Mouse (Mus musculus) right cerebral cortex, adult 18-20 months (tissue): ENCODE results near the gene Slc41a2.
A peak's percentile ranks its signal among the peaks of the same experiment; 100 is the strongest.

Source experiments
- DNase-seq: peaks from one replicate; pipeline ENCODE4 v3.0.0; 2022; ENCODE audit warnings: mixed read lengths

Slc41a2 gene

DNA sequence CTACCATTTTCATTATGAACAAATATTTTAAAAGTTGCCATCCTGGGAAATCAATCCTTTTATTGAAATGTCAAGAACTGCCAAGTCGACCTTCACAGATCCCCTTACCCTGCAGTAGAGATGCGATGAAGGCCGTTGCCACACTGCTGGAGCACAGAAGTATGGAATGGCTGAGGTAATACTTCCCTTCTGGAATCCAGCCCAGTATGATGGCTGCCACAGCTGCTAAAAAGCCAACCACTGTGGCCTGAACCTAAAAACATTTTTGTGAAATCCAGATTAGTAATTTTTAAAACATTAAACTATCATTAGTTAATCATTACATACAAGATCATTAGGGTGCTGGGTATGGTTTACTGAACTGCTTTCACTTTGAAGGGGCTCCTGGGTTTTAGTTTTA, 36.6 kb downstream of the Slc41a2 start:
- DNase-seq, result no peak

DNA sequence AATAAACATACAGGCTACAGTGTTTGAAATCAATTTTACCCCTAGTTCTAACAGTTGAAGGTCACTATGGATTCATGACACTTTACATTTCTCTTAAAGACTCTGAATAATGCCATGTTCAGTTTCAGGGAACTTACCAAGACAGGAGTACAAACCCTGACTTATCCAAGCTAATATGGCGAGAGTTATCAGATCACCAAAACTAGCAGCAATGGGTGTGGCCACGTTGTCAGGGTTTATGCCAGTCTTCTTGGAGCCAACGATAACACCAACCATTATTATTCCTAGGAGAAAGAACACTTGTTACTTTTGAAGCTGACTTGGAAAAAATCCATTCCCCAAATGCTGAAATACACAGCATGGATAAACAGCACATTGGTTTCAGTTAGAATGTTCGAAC, 40.7 kb downstream of the Slc41a2 start:
- DNase-seq, result no peak

DNA sequence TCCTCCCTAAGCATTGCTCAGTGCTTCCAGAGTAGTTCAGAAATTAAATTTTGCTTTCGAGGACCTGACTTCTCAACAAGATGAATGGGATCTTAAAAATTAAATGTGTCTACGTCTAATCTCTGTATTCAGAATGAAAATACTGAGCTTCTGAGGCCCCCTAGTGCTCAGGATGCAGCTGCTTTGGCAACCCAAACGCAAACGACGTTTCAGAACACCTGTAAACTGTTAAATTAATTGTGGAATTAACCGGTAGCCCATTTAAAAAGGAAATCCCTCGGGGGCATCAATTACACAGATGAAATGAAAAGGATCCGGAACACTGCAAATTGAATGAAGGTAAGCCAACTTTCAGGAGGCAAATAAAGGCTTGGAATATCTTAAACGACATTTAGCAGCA, 42.9 kb downstream of the Slc41a2 start:
- no peak for DNase-seq

DNA sequence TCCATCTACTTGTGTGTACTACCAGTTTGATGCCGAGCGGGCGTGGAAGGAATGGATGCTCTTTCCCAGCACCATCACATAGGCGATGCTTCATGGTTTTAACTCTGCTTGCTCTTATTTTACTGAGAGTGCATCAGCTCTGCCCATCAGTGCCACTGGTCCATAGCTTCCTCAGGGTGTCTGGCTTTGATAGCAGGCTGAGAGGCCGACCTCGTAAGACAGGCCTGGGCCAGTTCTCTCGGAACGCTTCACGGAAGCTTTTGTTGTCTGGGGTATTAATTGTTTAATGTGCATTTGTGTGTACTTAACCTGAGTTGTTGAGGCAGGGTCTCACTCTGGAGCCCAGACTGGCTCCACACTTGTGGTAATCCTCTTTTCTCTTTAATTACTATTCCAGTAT, 44.3 kb downstream of the Slc41a2 start:
- DNase-seq, result no peak

DNA sequence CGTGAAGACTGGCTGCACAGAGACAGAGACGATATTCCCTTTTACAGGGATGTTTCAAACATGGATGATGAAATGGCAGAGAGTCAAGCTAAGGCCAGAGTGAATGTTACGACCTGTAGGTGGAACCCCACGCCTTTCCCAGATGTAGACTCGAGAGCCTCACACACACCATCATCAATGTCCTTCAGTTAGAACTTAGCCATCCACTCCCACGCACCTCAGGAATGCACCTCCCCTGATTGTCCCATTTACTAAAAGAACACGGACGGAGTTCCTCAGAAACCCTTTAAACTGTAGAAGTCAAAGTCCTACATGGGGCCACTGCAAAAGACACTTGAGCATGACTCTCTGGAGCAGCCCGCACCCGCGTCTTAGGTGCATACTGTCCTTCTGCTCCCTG, 46.0 kb downstream of the Slc41a2 start:
- no peak for DNase-seq

DNA sequence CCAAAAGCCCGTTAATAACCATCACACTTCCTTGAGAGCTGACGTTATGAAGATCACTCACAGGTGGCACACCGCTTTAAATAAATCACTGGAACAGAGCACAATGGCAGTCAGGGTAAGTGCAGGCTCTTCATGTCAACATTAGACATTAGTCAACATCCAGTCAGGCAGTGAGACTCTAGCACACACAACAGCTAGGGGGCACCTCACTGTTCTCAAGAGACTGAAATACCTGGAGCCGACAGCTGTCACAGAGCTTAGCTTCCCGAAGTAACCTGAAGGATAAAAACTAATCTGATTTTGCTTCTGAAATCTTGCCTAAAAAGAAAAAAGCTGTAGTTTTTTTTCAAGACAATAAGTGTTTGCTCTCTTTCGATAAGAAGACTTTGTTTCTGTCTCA, 49.9 kb downstream of the Slc41a2 start:
- DNase-seq, result no peak

DNA sequence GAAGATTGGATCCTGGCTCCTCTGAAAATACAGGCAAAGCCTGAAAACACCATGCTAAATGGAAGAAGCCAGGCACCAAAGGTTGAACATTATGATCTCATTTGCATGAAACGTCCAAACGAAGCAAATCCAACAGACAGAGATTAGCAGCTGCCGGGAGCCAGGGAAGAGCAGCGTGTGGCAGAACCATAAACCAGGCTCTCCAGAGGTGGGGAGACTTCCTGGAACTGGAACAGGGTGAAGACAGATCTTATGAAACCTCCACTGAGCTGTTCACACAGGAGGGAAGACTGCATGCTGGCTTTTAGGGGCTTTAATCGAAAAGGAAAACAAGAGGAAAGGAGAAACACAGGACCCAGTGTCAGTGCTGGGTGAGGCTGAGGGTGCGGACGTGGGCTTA, 51.3 kb downstream of the Slc41a2 start:
- no peak for DNase-seq

DNA sequence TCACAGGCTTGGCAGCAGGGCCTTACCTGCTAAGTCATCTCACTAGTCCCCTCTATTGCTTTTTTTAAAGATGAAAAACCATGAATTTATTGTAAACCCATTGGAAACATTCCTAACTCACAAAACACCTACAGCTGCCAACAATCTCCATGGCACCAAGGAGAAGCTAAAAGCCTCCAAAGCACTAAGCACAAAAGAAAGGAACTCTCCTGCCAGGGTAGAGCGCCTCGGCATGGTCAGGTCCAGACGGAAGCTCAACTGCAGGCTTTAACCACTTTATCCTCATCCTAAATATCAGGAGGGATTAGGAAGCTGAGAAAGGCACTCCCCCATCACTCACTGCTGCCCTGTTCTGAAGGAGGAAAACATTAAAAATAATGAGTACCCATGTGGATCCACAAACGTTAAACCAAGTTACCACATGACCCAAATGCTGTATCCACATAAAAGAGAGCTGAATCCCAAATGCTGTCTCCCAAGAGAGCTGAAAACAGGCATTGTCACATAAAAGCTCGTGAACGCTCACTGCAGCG, 51.9 kb downstream of the Slc41a2 start:
- no peak for DNase-seq

DNA sequence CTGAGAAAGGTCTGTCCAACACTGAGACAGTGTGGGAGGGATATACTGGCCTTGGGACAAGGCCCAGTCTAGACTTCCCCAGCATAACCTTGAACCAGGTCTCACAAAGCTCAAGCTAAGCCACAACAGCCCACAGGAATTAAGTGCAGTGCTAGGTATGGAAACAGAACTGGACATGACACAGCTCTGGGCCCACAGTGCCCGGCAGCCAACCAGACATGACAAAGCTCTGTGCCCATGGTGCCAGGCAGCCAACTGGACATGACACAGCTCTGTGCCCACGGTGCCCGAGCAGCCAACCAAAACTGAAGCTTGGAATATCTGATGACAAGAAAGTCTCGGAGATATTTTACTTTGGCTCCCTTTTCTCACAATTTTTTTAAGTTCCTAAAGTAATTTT, 52.8 kb downstream of the Slc41a2 start:
- DNase-seq, result no peak

DNA sequence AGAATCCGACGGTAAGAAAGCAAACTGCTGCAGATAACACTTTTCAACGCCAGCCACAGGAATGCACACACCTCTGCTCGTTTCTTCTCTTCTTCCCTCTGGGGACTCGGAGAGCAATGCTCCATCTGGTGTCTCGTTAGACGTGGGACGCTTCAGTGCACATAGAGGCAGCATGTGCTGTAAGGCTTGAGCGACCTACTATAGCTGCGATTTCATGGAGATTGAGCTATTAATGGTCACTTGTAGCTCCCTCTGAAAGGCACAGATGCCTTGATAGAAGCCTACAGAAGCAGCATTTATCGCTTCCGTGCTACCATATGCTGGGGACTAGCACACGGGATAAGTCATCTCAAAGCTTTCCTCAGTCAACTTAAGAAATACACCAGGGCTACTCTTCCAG, 71.0 kb downstream of the Slc41a2 start:
- DNase-seq, result peak; percentile 49

DNA sequence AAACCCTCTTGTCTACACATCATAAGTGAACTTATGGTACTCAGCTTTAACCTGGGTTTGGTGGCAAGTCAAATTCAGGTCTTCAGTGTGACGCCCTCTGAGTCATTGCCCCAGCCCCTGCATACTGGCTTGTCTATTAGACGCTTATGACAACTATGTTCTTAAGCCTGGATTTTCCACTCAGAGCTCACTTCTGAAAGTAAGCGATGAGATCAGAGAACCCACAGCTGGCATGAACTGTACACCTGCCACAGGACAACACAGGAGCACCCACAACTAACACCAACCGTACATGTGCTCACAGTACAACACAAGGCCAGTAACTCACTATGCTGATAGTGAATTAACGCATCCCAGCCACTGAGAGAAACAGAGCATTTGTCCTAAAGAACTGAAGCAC, 71.4 kb downstream of the Slc41a2 start:
- no peak for DNase-seq

DNA sequence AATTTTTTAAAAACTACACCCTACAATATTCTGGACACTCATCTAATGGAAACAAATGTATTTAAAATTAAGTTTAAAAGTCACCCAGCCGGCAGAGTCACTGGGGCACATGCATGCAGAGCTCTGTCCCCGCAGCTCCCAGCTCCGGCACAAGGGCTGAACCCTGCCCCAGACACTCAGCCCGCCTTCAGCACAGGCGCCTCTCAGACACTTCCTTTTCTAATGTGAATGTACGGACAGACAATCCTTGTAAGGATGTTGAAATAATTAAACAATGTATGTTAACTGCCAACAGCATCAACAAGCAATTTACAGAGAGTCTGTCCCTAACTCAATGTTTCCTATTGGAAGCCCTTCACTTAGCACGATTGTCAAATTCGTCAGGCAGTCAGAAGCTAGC, 73.0 kb downstream of the Slc41a2 start:
- no peak for DNase-seq

DNA sequence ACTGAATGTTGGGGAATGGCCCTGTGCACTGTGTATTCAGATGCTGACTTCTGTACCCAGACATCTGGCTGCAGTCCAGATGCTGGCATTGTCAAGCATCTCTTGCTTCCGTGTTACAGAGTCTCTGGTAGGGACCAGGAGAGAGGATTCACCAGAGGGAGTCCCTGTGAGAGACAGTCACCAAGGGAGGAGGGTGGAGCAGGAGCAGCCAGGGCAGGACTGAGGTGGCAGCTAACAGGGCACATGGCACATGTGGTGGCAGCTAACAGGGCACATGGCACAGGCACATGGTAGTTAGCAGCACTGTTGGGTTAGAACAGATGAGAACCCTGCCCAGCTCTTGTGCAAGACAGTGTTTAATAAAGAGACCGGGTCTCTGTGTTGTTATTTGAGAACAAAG, 73.6 kb downstream of the Slc41a2 start:
- DNase-seq, result no peak

DNA sequence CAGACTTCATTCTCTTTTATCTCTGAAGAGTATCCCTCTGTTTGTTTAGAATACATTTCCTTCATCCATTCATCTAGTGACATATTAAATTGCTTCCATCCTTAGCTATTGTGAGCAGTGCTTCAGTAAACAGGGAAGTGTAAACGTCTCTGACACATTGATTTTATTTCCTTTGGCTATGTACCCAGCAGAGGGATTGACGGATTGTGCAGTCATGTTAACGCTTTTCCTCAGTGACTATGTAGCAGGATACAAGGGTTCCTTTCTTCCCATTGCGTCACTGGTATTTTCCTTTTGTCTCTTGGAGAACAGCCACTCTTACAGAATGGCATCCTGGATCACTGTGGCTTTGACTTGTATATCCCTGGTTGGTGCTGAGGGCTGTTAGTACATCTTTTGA, 76.4 kb downstream of the Slc41a2 start:
- DNase-seq, result no peak

DNA sequence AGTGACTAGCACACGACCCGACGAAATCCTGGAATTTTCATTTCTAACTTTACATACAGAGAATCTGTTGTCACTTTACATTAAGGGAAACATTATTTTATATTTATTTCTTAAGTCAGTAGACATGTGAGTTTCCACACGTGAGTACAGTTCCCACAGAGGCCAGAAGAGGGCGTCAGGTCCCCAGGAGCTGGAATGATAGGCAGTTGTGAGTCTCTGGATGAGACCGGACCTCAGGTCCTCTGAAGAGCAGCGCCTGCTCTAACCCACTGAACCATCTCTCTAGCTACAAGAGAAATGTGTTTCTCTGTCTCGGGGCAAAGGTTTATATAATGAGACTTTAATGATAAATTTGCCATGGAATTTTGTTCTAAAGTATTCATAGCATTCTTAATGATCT, 86.3 kb downstream of the Slc41a2 start:
- DNase-seq, result no peak

DNA sequence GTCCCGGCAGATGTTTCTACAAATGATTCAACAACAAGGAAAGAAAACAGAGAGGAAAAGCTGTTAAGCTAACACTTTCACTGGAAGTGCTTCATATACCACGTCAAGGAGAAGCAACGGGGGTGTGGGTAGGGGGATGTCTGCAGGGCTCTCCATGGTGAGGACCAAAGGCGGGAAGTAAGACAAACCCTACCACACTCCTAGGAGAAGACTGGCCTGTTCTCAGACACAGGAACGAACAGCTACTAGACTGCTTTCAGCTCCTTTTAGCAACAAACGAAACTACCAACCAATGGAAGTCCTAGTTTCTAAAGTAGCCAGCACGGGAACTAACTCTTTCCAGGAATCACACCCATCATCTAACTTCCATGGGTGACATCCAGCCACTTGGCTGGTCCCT, 89.6 kb downstream of the Slc41a2 start:
- DNase-seq, result no peak

DNA sequence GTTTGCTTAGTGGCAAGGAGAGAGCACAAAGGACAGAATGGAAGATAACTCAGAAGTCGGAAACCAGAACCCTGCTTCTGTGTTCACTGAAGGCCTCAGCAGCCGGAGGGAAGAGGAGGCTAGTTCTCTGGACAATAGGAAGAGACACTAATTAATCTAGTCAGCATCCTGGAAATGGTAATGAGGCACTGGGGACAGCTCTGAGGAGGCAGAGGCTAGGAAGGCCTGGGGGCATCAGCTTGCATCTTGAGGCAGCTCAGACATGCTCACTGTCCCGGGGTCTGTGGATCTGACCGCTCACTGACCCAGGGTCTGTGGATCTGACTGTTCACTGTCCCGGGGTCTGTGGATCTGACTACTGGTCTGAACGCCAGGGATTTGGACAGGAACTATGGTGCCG, 92.0 kb downstream of the Slc41a2 start:
- no peak for DNase-seq

DNA sequence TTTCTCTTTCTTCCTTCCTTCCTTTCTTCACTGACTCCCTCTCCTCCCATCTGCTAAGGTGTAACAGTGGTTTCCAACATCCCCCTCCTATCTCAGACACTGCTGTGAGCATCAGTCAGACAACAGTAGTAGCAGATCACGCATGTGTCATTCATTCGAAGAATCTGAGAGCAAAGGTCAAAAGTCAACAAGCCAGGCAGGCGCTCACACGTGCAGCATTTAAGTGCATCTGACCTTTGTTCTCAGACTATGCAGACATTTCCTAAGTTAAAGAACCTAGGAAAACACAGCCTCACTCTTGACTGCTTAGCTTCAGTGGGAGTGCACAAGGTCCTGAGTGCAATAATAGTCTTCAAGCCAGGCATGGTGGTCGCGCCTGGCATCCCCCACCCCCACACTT, 93.6 kb downstream of the Slc41a2 start:
- no peak for DNase-seq

DNA sequence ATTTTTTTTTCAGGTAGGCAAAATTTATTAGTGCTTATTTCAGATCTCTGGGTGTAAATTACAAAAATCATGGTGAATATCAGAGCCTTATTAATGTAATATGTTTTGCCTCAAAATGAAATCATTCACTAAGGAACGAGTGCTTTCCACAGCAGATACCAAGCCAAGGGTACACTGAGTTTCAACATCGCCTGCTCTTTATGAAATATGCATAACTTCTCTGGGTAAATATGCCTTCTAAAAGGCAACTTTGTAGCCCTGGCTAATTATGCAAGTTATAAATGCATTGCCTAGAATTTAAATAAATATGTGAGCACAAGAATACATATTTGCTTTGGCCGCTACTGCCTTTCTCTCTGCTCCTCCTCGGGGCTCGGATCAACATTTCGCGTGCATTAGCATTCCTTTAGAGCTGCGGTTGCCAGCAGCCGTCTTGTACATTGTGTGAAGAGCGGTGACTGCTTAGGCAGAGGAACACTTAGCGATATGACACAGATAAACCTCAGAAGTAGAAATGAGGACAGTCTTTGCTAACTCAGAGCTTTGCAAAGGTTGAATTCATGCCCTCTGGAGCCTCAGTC, 95.5 kb downstream of the Slc41a2 start:
- DNase-seq, result peak; percentile 13

DNA sequence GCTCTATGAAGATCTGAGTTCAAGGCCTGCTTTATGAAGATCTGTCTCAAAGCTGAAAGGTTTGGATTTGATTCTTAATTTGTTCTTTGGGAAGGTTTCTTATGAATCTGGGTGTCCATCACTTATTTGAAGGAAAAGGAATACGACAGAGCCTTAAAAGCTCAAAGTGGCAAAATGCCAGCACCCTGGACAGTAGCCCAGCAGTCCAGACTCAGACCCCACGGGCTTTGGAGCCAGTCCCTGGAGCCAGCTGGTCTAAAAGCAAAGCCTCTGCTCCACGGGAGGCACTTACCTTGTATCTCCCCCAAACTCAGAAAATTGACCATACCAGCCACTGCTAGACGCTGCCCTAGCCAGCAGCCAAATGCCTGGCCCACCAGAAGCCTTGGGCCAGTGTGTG, 103.3 kb downstream of the Slc41a2 start:
- no peak for DNase-seq

DNA sequence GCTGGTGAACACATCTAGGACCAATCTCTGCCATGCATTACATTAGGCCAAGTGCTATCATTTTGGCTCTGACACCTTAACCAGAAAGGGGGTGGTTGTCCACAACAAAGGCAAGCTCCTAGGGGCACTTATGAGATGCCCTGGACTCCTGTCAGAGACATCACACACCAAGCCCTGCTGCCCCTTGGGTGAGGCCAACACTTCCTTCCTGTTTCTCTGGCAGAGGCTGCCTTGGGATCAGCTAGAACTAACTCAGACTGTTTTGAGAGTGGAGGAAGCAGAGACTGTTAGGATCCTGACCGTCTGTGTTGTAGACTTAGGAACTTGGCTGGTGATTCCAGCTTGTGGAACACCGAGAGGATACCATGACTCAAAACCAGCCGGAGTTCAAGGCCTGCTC, 103.7 kb downstream of the Slc41a2 start:
- DNase-seq, result no peak

DNA sequence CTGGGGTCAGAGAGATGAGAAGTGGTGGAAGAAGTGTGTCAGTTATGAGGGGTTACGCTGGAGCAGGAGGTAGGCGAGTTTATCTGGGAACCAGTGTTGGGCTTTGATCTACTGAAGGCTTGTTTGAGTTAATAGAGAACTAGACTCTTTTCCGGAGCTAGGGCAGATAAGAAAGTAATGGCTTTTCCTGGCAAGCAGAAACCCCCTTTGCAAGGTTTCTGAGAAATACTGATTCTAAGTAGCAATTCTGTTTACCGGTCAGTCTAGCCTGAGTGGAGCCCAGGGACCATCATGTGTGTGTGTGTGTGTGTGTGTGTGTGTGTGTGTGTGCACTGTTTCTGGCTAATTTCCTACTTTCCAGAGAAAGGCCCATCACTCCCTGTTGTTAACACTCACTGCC, 109.1 kb downstream of the Slc41a2 start:
- no peak for DNase-seq

DNA sequence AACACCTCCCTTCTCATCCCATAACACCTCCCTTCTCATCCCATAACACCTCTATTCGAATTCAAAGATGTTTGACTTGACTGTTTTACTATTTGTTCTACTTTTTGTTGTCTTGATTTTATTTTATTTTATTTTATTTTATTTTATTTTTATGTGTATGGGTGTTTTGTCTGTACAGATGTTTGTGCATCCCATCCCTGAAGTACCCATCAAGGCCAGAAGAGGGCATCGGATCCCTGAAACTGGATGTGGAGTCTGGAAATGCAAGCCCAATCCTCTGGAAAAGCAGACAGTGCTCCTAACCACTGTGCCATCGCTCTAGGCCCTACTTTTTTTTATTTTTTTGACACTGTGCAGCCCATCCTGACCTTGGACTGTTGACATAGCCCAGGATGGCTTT, 112.7 kb downstream of the Slc41a2 start:
- no peak for DNase-seq

DNA sequence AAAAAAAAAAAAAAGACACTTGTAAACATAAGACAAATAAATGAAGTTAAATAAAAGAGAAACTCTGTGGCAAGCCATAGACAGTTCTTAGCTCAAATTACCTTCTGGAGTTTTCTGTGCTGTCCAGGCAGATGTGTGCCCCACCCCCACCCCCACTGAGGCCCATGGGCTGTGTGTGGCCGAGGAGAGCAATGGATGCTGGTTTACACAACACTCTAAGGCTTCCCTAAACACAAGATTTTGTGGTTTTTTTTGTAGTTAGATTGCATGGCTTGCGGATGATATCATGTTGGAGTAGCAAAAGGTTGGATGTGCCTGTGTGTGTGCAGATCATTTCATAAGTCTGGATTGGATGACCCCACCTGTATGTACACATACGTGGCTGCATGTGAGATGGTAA, 116.8 kb downstream of the Slc41a2 start:
- DNase-seq, result no peak

DNA sequence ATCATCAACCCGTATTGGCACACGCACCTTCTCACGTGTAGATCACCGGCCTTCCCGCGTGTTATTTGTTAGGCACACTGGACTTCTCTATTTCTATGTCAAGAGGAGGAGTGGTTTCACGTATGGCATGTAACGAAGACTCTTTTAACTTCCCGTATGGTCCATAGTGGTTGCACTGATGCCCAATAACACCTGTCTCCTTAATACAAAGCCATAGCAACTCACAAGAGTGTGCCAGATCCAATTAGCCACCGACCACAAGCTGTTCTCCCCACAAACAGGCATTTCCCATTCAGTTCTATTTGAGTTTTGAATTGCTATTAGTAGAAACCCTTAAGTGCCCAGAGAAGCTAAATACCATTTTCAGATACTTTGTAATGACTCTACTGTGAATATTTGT, 117.5 kb downstream of the Slc41a2 start:
- DNase-seq, result no peak

DNA sequence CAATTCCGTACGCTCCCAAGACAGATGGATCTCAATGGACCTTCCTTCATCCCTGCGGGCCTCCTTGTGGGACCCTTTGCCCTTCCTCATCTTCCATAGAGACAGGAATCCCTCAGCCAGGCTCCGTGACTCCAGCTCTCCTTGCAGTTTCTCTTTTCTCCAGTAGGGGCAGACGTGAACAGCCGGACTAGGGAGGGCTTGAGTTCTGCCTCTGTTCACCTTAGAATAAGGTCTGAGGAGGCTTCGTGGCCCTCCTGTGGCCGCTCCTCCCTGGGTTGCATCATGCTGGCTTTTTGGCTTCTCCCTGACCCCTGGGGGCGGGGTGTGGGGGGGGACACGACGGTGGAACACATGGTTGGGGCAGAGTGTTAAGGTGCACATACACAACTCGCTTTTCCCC, 118.0 kb downstream of the Slc41a2 start:
- DNase-seq, result peak; percentile 51
